Mouse (Mus musculus): ENCODE measurements around the gene Psenen. TPM values are rescaled to one million over a fixed set of nuclear protein-coding genes. Genes with fewer than 3 reads are reported as not detected.
A peak's percentile ranks its signal among the peaks of the same experiment; 100 is the strongest.

The Psenen gene
- total RNA-seq, 2 experiments from 2014 or later = 78.5 to 81.4 TPM

GRCm38 (mm10) chr7:30557901-30558514 is 5.4 kb downstream of the Psenen start:
- intact Hi-C loops (cut with DNase I) = no loop called here
- no peak for DNase-seq

- intact Hi-C loops (cut with DNase I) = no loop called here
- no peak for DNase-seq
These were observed 6.4 kb downstream of the Psenen start for GRCm38 (mm10) chr7:30556894-30557536.

GRCm38 (mm10) chr7:30553810-30554584 is 9.4 kb downstream of the Psenen start:
- intact Hi-C loops (cut with DNase I) = no loop called here
- no peak for DNase-seq

- DNase-seq = no peak
- intact Hi-C loops (cut with DNase I) = no loop called here
These were observed 10.3 kb downstream of the Psenen start for GRCm38 (mm10) chr7:30553021-30553589.

- intact Hi-C loops (cut with DNase I) = no loop called here
- peak; percentile 98 for DNase-seq
These were observed 11.1 kb downstream of the Psenen start, which contains the start of the genes Hspb6 and Proser3 for GRCm38 (mm10) chr7:30552102-30553020. Gene Hspb6 (plus strand): TSS chr7:30552178. Gene Proser3 (minus strand): TSS chr7:30552299.

GRCm38 (mm10) chr7:30551445-30552101 is 11.9 kb downstream of the Psenen start:
- DNase-seq = peak; percentile 44
- intact Hi-C loops (cut with DNase I) = no loop called here

GRCm38 (mm10) chr7:30550603-30551002 is 12.8 kb downstream of the Psenen start:
- DNase-seq = no peak
- intact Hi-C loops (cut with DNase I) = no loop called here

GRCm38 (mm10) chr7:30549880-30550279 is 13.5 kb downstream of the Psenen start:
- intact Hi-C loops (cut with DNase I) = no loop called here

GRCm38 (mm10) chr7:30544327-30544726 is 19.1 kb downstream of the Psenen start:
- intact Hi-C loops (cut with DNase I) = no loop called here
- no peak for DNase-seq

More at GRCm38 (mm10) chr7:30549880-30550279, 13.5 kb downstream of the Psenen start:
- no peak for DNase-seq

GRCm38 (mm10) chr7:30540572-30540971 is 22.9 kb downstream of the Psenen start:
- intact Hi-C loops (cut with DNase I) = no loop called here
- no peak for DNase-seq

GRCm38 (mm10) chr7:30534633-30535577 is 28.5 kb downstream of the Psenen start, which contains the start of gene Arhgap33:
Gene Arhgap33 (minus strand): TSS chr7:30535060.
- DNase-seq = peak; percentile 99
- intact Hi-C loops (cut with DNase I) = no loop called here

- intact Hi-C loops (cut with DNase I) = no loop called here
- DNase-seq = no peak
These were observed 29.3 kb downstream of the Psenen start for GRCm38 (mm10) chr7:30533941-30534632.

- intact Hi-C loops (cut with DNase I) = no loop called here
- peak; percentile 61 for DNase-seq
These were observed 30.5 kb downstream of the Psenen start for GRCm38 (mm10) chr7:30532931-30533330.

- DNase-seq = no peak
- intact Hi-C loops (cut with DNase I) = no loop called here
These were observed 32.1 kb downstream of the Psenen start for GRCm38 (mm10) chr7:30531291-30531815.

GRCm38 (mm10) chr7:30526981-30527380 is 36.4 kb downstream of the Psenen start:
- DNase-seq = no peak
- intact Hi-C loops (cut with DNase I) = no loop called here

- intact Hi-C loops (cut with DNase I) = no loop called here
- no peak for DNase-seq
These were observed 37.0 kb downstream of the Psenen start for GRCm38 (mm10) chr7:30526399-30526798.

- intact Hi-C loops (cut with DNase I) = no loop called here
- no peak for DNase-seq
These were observed 37.5 kb downstream of the Psenen start for GRCm38 (mm10) chr7:30525954-30526353.

- no peak for DNase-seq
- intact Hi-C loops (cut with DNase I) = no loop called here
These were observed 38.9 kb downstream of the Psenen start for GRCm38 (mm10) chr7:30524487-30524886.

Data from left cerebral cortex, postnatal 4 days (tissue).